Mouse (Mus musculus): ENCODE measurements around the gene 4930452B06Rik.

DNA sequence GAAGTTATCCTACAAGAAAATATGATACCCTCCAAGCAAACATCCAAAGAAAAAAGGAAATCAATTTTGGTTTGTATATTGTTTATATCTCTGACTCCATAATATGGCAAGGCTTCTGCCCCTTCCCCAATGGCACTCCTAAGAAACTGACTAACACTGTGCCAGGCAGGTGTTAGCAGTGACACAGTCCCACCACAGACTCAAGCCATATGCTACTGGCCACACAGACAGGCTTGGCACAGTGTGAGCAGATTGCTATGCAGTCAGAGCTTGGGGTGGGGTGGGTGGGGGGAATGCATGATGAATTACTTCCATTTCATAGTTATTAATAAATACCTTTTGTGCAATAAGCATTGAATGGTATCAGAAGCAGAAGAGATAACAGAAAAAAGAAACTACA, 157.4 kb downstream of the 4930452B06Rik start:
- TF ChIP-seq POLR2A (IDR thresholded peaks at IDR 0.05; ENCODE audit: borderline replicate concordance, low read depth, low read length) = no peak
- TF ChIP-seq CTCF (IDR thresholded peaks at IDR 0.05; ENCODE audit: low read depth, low read length) = no peak
